19 mouse cellular contexts compared by ENCODE assay signal in the genomic region with DNA sequence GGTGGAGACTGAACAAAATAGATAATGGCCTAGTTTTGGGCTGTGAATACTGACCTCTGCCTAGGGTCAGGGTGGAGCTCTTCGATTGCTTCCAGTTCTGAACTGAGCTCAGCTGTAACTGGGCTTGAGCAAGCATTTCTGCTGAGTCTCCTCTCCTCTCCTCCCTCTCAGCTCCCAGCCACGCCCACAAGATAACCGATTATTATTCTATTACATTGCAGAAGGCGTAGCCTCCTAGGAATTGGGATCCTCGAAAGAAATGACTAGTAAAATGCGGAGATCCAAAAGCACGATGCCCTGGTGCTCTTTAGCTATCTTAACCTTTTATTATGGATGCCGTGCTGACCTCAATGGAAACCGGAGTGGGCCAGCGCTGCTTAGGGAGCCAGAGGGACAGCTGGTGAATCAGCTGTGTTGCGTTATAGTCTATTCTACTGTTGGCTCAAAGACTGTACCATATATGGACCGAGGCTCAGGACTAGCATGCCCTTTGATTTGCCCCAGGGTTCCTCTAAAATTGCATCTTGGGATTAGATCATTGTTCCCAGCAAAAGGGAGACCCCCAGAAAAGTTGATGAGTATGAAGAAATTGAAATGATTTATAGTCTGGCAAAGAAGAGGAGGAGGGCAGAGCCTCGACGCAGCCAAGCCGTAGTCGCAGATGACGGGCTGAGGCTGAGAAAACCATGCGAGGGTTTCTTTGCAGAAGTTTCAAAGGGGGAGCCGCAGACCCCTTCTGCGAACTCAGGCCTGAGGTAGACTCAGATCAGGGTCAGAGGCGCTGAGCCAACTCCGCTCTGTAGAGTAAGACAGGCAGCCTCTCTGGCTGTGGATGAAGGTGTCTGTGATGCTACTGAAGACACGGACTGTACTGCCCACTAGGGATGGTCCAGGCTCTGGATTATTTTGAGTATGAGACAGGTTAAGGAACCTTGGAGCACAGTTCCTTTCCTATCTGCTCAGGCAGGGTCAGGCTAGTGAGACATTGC. TPM values are rescaled to one million over a fixed set of nuclear protein-coding genes. Genes with fewer than 3 reads are reported as not detected.
DNase-seq lines count a peak whose midpoint lies in the region; ATAC-seq lines count a peak whose summit lies in the region.
"Had no signal": no experiment of that assay in that cellular context is flagged by ENCODE, and none has a peak within 500 bp of the region (broad histone marks: within the 10 kb centered on the region; RNA-seq: fewer than 3 reads in every experiment).

No protein-coding gene starts in this region.

- H3K27ac ChIP-seq in hindbrain, embryonic 10.5 days = 0 out of 2 replicates have a peak overlapping the region, but pooled peaks have one; percentile 3
- no peak overlapping the region for H3K27ac ChIP-seq in hindbrain, embryonic 13.5 days
- H3K27ac ChIP-seq in midbrain, embryonic 16.5 days (ENCODE audit: low read length) = no peak overlapping the region
- H3K27ac ChIP-seq: forebrain, embryonic 12.5 days; heart, embryonic 13.5 days; hindbrain, embryonic 12.5 days; layer of hippocampus, adult 2 months; limb, embryonic 15.5 days had no signal

- H3K9ac ChIP-seq in hindbrain, embryonic 13.5 days = no peak overlapping the region
- H3K9ac ChIP-seq in midbrain, embryonic 16.5 days (ENCODE audit: low read depth, low read length) = no peak overlapping the region
- H3K9ac ChIP-seq: forebrain, embryonic 12.5 days; heart, embryonic 13.5 days; hindbrain, embryonic 12.5 days; limb, embryonic 15.5 days had no signal

- no peaks in the 10 kb centered on the region for H3K9me3 ChIP-seq in hindbrain, embryonic 10.5 days
- H3K9me3 ChIP-seq in hindbrain, embryonic 13.5 days = no peaks in the 10 kb centered on the region
- no peaks in the 10 kb centered on the region for H3K9me3 ChIP-seq in midbrain, embryonic 16.5 days (replicated peaks; ENCODE audit: control insufficient read depth, low read length, poor library complexity, severe bottlenecking)
- H3K9me3 ChIP-seq: forebrain, embryonic 12.5 days; heart, embryonic 13.5 days; hindbrain, embryonic 12.5 days; limb, embryonic 15.5 days had no signal

- no peak for ATAC-seq in hindbrain, embryonic 13.5 days (ENCODE audit: low FRiP score)
- ATAC-seq in midbrain, embryonic 16.5 days = no peak
- ATAC-seq: activated CD4-positive, CD25-positive, alpha-beta regulatory T cell, adult 4 months; intestine, postnatal 0 days had no signal

- no peaks in the 10 kb centered on the region for H3K27me3 ChIP-seq in hindbrain, embryonic 10.5 days (ENCODE audit: insufficient read depth, poor library complexity, severe bottlenecking)
- no peaks in the 10 kb centered on the region for H3K27me3 ChIP-seq in hindbrain, embryonic 13.5 days
- no peaks in the 10 kb centered on the region for H3K27me3 ChIP-seq in midbrain, embryonic 16.5 days (ENCODE audit: control insufficient read depth, insufficient read depth, low read depth, low read length)
- H3K27me3 ChIP-seq: forebrain, embryonic 12.5 days; heart, embryonic 13.5 days; hindbrain, embryonic 12.5 days; limb, embryonic 15.5 days had no signal

- no peak overlapping the region for H3K4me3 ChIP-seq in hindbrain, embryonic 10.5 days
- no peak overlapping the region for H3K4me3 ChIP-seq in hindbrain, embryonic 13.5 days
- no peak overlapping the region for H3K4me3 ChIP-seq in midbrain, embryonic 16.5 days (ENCODE audit: low read depth, low read length)
- H3K4me3 ChIP-seq: forebrain, embryonic 12.5 days; heart, embryonic 13.5 days; hindbrain, embryonic 12.5 days; layer of hippocampus, adult 2 months; limb, embryonic 15.5 days had no signal

- 89% methylated on average over 23 of the region's 23 CpGs for WGBS in hindbrain, embryonic 10.5 days
- WGBS in hindbrain, embryonic 13.5 days = 84% methylated on average over 23 of the region's 23 CpGs
- WGBS in midbrain, embryonic 16.5 days = 86% methylated on average over 23 of the region's 23 CpGs

- H3K4me1 ChIP-seq in hindbrain, embryonic 10.5 days (replicated peaks) = peaks cover 5% of the 10 kb centered on the region; the same call in 1 of the 2 replicates
- H3K4me1 ChIP-seq in hindbrain, embryonic 13.5 days (replicated peaks) = 0 out of 2 replicates have a peak, but pooled peaks cover 3% of the 10 kb centered on the region
- H3K4me1 ChIP-seq in midbrain, embryonic 16.5 days (ENCODE audit: control insufficient read depth, insufficient read depth, low read length) = no peaks in the 10 kb centered on the region
- H3K4me1 ChIP-seq: forebrain, embryonic 12.5 days; hindbrain, embryonic 12.5 days had no signal

- peak; percentile 48 for DNase-seq in gastrocnemius, adult 18-20 months (ENCODE audit: low spot score)
- DNase-seq in gastrocnemius, postnatal 10 days = no peak
- DNase-seq in hindbrain, embryonic 10.5 days (ENCODE audit: low spot score) = no peak
- peak; percentile 76 for DNase-seq in NIH3T3 (ENCODE audit: low read depth)
- peak; percentile 6 for DNase-seq in heart, postnatal 4 days
- DNase-seq in layer of hippocampus, postnatal 25 days (ENCODE audit: extremely low spot score in 1 of 2, low spot score in 1 of 2) = no peak
- DNase-seq: adrenal gland, postnatal 25 days; cerebellum, adult 2 months; midbrain, embryonic 14.5 days; thymus, adult 2 months had no signal

- H3K36me3 ChIP-seq in hindbrain, embryonic 10.5 days = no peaks in the 10 kb centered on the region
- H3K36me3 ChIP-seq in hindbrain, embryonic 13.5 days = no peaks in the 10 kb centered on the region
- no peaks in the 10 kb centered on the region for H3K36me3 ChIP-seq in midbrain, embryonic 16.5 days (ENCODE audit: control insufficient read depth, insufficient read depth, low read length)
- H3K36me3 ChIP-seq: forebrain, embryonic 12.5 days; heart, embryonic 13.5 days; hindbrain, embryonic 12.5 days; limb, embryonic 15.5 days had no signal

- no peak overlapping the region for H3K4me2 ChIP-seq in hindbrain, embryonic 13.5 days
- H3K4me2 ChIP-seq in midbrain, embryonic 16.5 days (ENCODE audit: low read length) = no peak overlapping the region
- H3K4me2 ChIP-seq: forebrain, embryonic 12.5 days; heart, embryonic 13.5 days; hindbrain, embryonic 12.5 days; limb, embryonic 15.5 days had no signal

RNA-seq across cellular contexts. Expression of gene Tram2, which starts 18.3 kb away (rescaled TPM):
- total RNA-seq in gastrocnemius, adult 18-20 months (2021) = 1 to 10 TPM; 2.4 to 2.5 TPM
- 10 to 100 TPM; 10.6 to 19.5 TPM for total RNA-seq in gastrocnemius, postnatal 10 days (2021)
- 5.0 and 6.3 TPM in 2 replicates for polyA plus RNA-seq in hindbrain, embryonic 10.5 days (2016; fragmentation: Nextera tagmentation; extraction: Ambion mirVana)
- polyA plus RNA-seq in hindbrain, embryonic 13.5 days (2015; fragmentation: Nextera tagmentation; extraction: Ambion mirVana) = 2.4 and 3.0 TPM in 2 replicates
- total RNA-seq in heart, postnatal 4 days (2021) = 10 to 100 TPM; 13.2 to 14.6 TPM
- polyA plus RNA-seq in midbrain, embryonic 16.5 days (2015; fragmentation: Nextera tagmentation; extraction: Ambion mirVana) = 2.0 TPM in 2 replicates
- total RNA-seq in layer of hippocampus, postnatal 25 days (2021) = 1 to 10 TPM in 1 of 2 experiments, under 1 TPM in 1; 0.91 to 1.4 TPM

Comparison
In these comparisons a context has a peak if more than half of its experiments do, and no peak if none do; other contexts are left out.
1. DNase-seq: peak in gastrocnemius, adult 18-20 months (single experiment), NIH3T3 (single experiment) and heart, postnatal 4 days (single experiment); none in gastrocnemius, postnatal 10 days (single experiment), hindbrain, embryonic 10.5 days (single experiment) and layer of hippocampus, postnatal 25 days (0 of 2).